14 mouse cellular contexts compared by ENCODE assay signal in the genomic region with DNA sequence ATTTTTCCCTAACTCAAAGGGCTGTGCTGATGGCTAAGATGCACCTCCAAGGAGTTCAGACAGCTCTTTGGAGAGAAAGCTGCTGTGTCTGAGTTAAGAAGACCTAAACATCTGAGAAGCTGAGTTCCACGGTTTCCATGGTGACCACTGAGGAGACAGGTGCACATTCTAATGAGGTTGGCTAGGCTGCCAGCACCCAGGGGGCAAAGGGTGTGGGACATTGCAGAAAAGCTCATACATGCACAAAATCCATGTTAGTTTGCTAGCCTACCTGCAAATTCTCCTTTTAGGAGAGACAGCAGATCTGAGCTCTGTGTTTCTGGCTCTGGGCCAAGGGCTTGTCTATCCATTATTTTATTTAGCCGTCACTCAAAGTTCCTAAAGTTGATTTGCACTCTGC.
A peak's percentile ranks its signal among the peaks of the same experiment; 100 is the strongest.
DNase-seq lines count a peak whose midpoint lies in the region; ATAC-seq and TF ChIP-seq lines count a peak whose summit lies in the region.
"Had no signal": no experiment of that assay in that cellular context is flagged by ENCODE, and none has a peak within 500 bp of the region (broad histone marks: within the 10 kb centered on the region; RNA-seq: fewer than 3 reads in every experiment).

No protein-coding gene starts in this region.

- H3K4me1 ChIP-seq in forebrain, embryonic 12.5 days, result peaks cover 47% of the 10 kb centered on the region
- peaks cover 40% of the 10 kb centered on the region for H3K4me1 ChIP-seq in midbrain, embryonic 10.5 days
- H3K4me1 ChIP-seq in intestine, postnatal 0 days (replicated peaks; ENCODE audit: control insufficient read depth, insufficient read depth, low read length), result no peaks in the 10 kb centered on the region
- H3K4me1 ChIP-seq: embryonic facial prominence, embryonic 12.5 days had no signal

- H3K4me2 ChIP-seq in forebrain, embryonic 12.5 days, result no peak overlapping the region
- H3K4me2 ChIP-seq in intestine, postnatal 0 days (replicated peaks; ENCODE audit: low read depth), result no peak overlapping the region
- H3K4me2 ChIP-seq: embryonic facial prominence, embryonic 12.5 days had no signal

- H3K4me3 ChIP-seq in forebrain, embryonic 12.5 days (replicated peaks), result no peak overlapping the region
- H3K4me3 ChIP-seq in midbrain, embryonic 10.5 days, result no peak overlapping the region
- H3K4me3 ChIP-seq in intestine, postnatal 0 days (ENCODE audit: low read depth, low read length), result no peak overlapping the region
- H3K4me3 ChIP-seq: embryonic facial prominence, embryonic 12.5 days; heart, adult 2 months; left cerebral cortex, adult 2 months had no signal

- peak overlapping the region; percentile 69 for H3K27ac ChIP-seq in forebrain, embryonic 12.5 days
- H3K27ac ChIP-seq in midbrain, embryonic 10.5 days (replicated peaks), result peak overlapping the region; percentile 56; the same call in 1 of the 2 replicates
- no peak overlapping the region for H3K27ac ChIP-seq in intestine, postnatal 0 days (ENCODE audit: low read depth, low read length)
- H3K27ac ChIP-seq: embryonic facial prominence, embryonic 12.5 days; heart, adult 2 months; left cerebral cortex, adult 2 months had no signal

- peak; percentile 13 to 37 for DNase-seq in layer of hippocampus, postnatal 10 days (ENCODE audit: low spot score in 2 of 2)
- no peak for DNase-seq in layer of hippocampus, adult 8-10 months (ENCODE audit: low spot score in 2 of 2)
- DNase-seq in midbrain, embryonic 10.5 days (ENCODE audit: low spot score), result peak; percentile 17
- no peak for DNase-seq in spleen, adult 12 weeks (ENCODE audit: low spot score)
- DNase-seq in T-cell, adult 2 months (ENCODE audit: low spot score), result no peak
- DNase-seq: heart, adult 2 months; kidney, postnatal 14 days; lung, postnatal 14 days had no signal

- no peak for TF ChIP-seq CTCF in intestine, postnatal 0 days (IDR thresholded peaks at IDR 0.05; ENCODE audit: low read depth)

- no peaks in the 10 kb centered on the region for H3K9me3 ChIP-seq in forebrain, embryonic 12.5 days
- H3K9me3 ChIP-seq in midbrain, embryonic 10.5 days (replicated peaks), result no peaks in the 10 kb centered on the region
- no peaks in the 10 kb centered on the region for H3K9me3 ChIP-seq in intestine, postnatal 0 days (ENCODE audit: control insufficient read depth)
- H3K9me3 ChIP-seq: embryonic facial prominence, embryonic 12.5 days had no signal

- peak; percentile 92 for ATAC-seq in cerebellum, adult (ENCODE audit: insufficient number of reproducible peaks, low FRiP score, low TSS enrichment)
- 0 out of 2 replicates have a peak, but pooled peaks have one; percentile 48 for ATAC-seq in forebrain, embryonic 12.5 days (ENCODE audit: low FRiP score)
- ATAC-seq in intestine, postnatal 0 days, result no peak
- ATAC-seq: activated CD4-positive, CD25-positive, alpha-beta regulatory T cell, adult 4 months had no signal

- 51% methylated on average over 2 of the region's 2 CpGs for WGBS in forebrain, embryonic 12.5 days
- WGBS in midbrain, embryonic 10.5 days, result 80% methylated on average over 2 of the region's 2 CpGs
- WGBS in intestine, postnatal 0 days, result 73% methylated on average over 2 of the region's 2 CpGs

- no peak overlapping the region for H3K9ac ChIP-seq in forebrain, embryonic 12.5 days
- H3K9ac ChIP-seq in intestine, postnatal 0 days (ENCODE audit: low read depth, low read length), result no peak overlapping the region
- H3K9ac ChIP-seq: embryonic facial prominence, embryonic 12.5 days had no signal

- H3K27me3 ChIP-seq in forebrain, embryonic 12.5 days, result no peaks in the 10 kb centered on the region
- no peaks in the 10 kb centered on the region for H3K27me3 ChIP-seq in midbrain, embryonic 10.5 days (ENCODE audit: low read depth, poor library complexity, severe bottlenecking)
- H3K27me3 ChIP-seq in intestine, postnatal 0 days (replicated peaks; ENCODE audit: control insufficient read depth, insufficient read depth, low read length), result no peaks in the 10 kb centered on the region
- H3K27me3 ChIP-seq: embryonic facial prominence, embryonic 12.5 days had no signal

- H3K36me3 ChIP-seq in forebrain, embryonic 12.5 days (replicated peaks), result peaks cover 7% of the 10 kb centered on the region
- peaks cover 15% of the 10 kb centered on the region for H3K36me3 ChIP-seq in midbrain, embryonic 10.5 days
- H3K36me3 ChIP-seq in intestine, postnatal 0 days (ENCODE audit: control insufficient read depth, insufficient read depth), result no peaks in the 10 kb centered on the region
- H3K36me3 ChIP-seq: embryonic facial prominence, embryonic 12.5 days had no signal

Comparison
In these comparisons a context has a peak if more than half of its experiments do, and no peak if none do; other contexts are left out.
1. DNase-seq: peak in layer of hippocampus, postnatal 10 days (2 of 2) and midbrain, embryonic 10.5 days (single experiment); none in layer of hippocampus, adult 8-10 months (0 of 2), spleen, adult 12 weeks (single experiment) and T-cell, adult 2 months (single experiment).